ENCODE assay signal across 8 mouse cellular contexts in the genomic region with DNA sequence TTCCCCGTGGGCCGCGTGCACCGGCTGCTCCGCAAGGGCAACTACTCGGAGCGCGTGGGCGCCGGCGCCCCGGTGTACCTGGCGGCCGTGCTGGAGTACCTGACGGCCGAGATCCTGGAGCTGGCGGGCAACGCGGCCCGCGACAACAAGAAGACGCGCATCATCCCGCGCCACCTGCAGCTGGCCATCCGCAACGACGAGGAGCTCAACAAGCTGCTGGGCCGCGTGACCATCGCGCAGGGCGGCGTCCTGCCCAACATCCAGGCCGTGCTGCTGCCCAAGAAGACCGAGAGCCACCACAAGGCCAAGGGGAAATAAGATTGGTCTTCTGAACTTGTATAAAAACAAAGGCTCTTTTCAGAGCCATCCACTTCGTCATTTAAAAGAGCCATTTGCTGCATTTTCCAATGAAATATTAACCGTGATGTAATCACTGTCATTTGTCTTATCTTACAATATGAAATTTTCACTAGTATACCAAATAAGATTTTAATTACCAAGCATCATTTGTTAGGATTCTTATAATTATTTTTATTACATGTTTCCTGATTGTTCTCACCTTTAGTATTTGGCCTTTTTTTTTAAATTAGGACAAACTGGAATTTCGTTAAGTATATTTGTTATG. TPM values are rescaled to one million over a fixed set of nuclear protein-coding genes. Genes with fewer than 3 reads are reported as not detected.
A peak's percentile ranks its signal among the peaks of the same experiment; 100 is the strongest.
DNase-seq lines count a peak whose midpoint lies in the region; ATAC-seq and TF ChIP-seq lines count a peak whose summit lies in the region.
"Not testable (repeated sequence)": the region's sequence is repeated elsewhere in the genome, so short reads cannot be mapped to it uniquely, and the experiment has no call there.

No protein-coding gene starts in this region.

- peak; percentile 53 for DNase-seq in CD4-positive helper T cell, adult 2 months (ENCODE audit: low read depth, low spot score)
- not testable (repeated sequence) for DNase-seq in forebrain, embryonic 11.5 days (ENCODE audit: low spot score); liver, embryonic 11.5 days (ENCODE audit: low spot score)
- DNase-seq in retina, postnatal 1 day = peak; percentile 46

- H3K4me1 ChIP-seq in brown adipose tissue, adult 24 weeks (ENCODE audit: control insufficient read depth, insufficient read depth, insufficient read length, low read length); forebrain, embryonic 11.5 days (replicated peaks; ENCODE audit: control insufficient read depth, insufficient read depth, low read length); intestine, postnatal 0 days (replicated peaks; ENCODE audit: control insufficient read depth, insufficient read depth, low read length); liver, embryonic 11.5 days (replicated peaks; ENCODE audit: control insufficient read depth, insufficient read depth, low read length): not testable (repeated sequence)
- peaks cover 38% of the 10 kb centered on the region for H3K4me1 ChIP-seq in heart, embryonic 15.5 days (replicated peaks)
- peaks cover 32% of the 10 kb centered on the region for H3K4me1 ChIP-seq in midbrain, embryonic 12.5 days

- H3K27me3 ChIP-seq in forebrain, embryonic 11.5 days (ENCODE audit: control insufficient read depth, insufficient read depth, low read length); heart, embryonic 15.5 days; intestine, postnatal 0 days (replicated peaks; ENCODE audit: control insufficient read depth, insufficient read depth, low read length); liver, embryonic 11.5 days (replicated peaks; ENCODE audit: control insufficient read depth, insufficient read depth, low read length); midbrain, embryonic 12.5 days: not testable (repeated sequence)

- H3K4me3 ChIP-seq in brown adipose tissue, adult 24 weeks (ENCODE audit: insufficient read depth, low read depth, low read length) = peak overlapping the region; percentile 28
- H3K4me3 ChIP-seq in forebrain, embryonic 11.5 days (ENCODE audit: low read depth, low read length) = peak overlapping the region; percentile 45
- peak overlapping the region; percentile 54 for H3K4me3 ChIP-seq in heart, embryonic 15.5 days
- peak overlapping the region; percentile 18; the same call in 1 of the 2 replicates for H3K4me3 ChIP-seq in intestine, postnatal 0 days (ENCODE audit: low read depth, low read length)
- peak overlapping the region; percentile 34 for H3K4me3 ChIP-seq in liver, embryonic 11.5 days (ENCODE audit: low read depth, low read length)
- peak overlapping the region; percentile 47 for H3K4me3 ChIP-seq in midbrain, embryonic 12.5 days

- H3K4me2 ChIP-seq in forebrain, embryonic 11.5 days (ENCODE audit: low read depth, low read length, severe bottlenecking) = peak overlapping the region; percentile 45
- H3K4me2 ChIP-seq in heart, embryonic 15.5 days = peak overlapping the region; percentile 73
- peak overlapping the region; percentile 69 for H3K4me2 ChIP-seq in intestine, postnatal 0 days (replicated peaks; ENCODE audit: low read depth)
- H3K4me2 ChIP-seq in liver, embryonic 11.5 days = peak overlapping the region; percentile 92
- peak overlapping the region; percentile 68 for H3K4me2 ChIP-seq in midbrain, embryonic 12.5 days (replicated peaks)

- H3K27ac ChIP-seq in brown adipose tissue, adult 24 weeks (replicated peaks; ENCODE audit: low read depth, low read length) = not testable (repeated sequence)
- peak overlapping the region; percentile 96 for H3K27ac ChIP-seq in forebrain, embryonic 11.5 days (ENCODE audit: low read depth, low read length)
- H3K27ac ChIP-seq in heart, embryonic 15.5 days = peak overlapping the region; percentile 97
- H3K27ac ChIP-seq in intestine, postnatal 0 days (ENCODE audit: low read depth, low read length) = peak overlapping the region; percentile 62; the same call in 1 of the 2 replicates
- peak overlapping the region; percentile 98 for H3K27ac ChIP-seq in liver, embryonic 11.5 days (ENCODE audit: low read depth, low read length)
- peak overlapping the region; percentile 87 for H3K27ac ChIP-seq in midbrain, embryonic 12.5 days (replicated peaks)

- not testable (repeated sequence) for H3K36me3 ChIP-seq in forebrain, embryonic 11.5 days (ENCODE audit: control insufficient read depth, insufficient read depth, low read length); heart, embryonic 15.5 days; intestine, postnatal 0 days (ENCODE audit: control insufficient read depth, insufficient read depth); liver, embryonic 11.5 days (ENCODE audit: control insufficient read depth, insufficient read depth, low read length); midbrain, embryonic 12.5 days

- peak; percentile 0; the same call in 1 of the 2 replicates for ATAC-seq in forebrain, embryonic 11.5 days (replicated peaks; ENCODE audit: low FRiP score)
- ATAC-seq in heart, embryonic 15.5 days (replicated peaks; ENCODE audit: insufficient number of reproducible peaks, insufficient read depth, low FRiP score, low read depth); liver, embryonic 11.5 days (replicated peaks; ENCODE audit: low FRiP score); midbrain, embryonic 12.5 days (ENCODE audit: low FRiP score, low read depth): not testable (repeated sequence)
- peak; percentile 29 for ATAC-seq in intestine, postnatal 0 days

- H3K9me3 ChIP-seq in forebrain, embryonic 11.5 days (ENCODE audit: control insufficient read depth, low read length); heart, embryonic 15.5 days (replicated peaks); intestine, postnatal 0 days (ENCODE audit: control insufficient read depth); liver, embryonic 11.5 days (ENCODE audit: control insufficient read depth, low read length); midbrain, embryonic 12.5 days: not testable (repeated sequence)

- TF ChIP-seq CTCF in intestine, postnatal 0 days (IDR thresholded peaks at IDR 0.05; ENCODE audit: low read depth) = not testable (repeated sequence)

- H3K9ac ChIP-seq in forebrain, embryonic 11.5 days (ENCODE audit: low read length) = peak overlapping the region; percentile 62
- H3K9ac ChIP-seq in heart, embryonic 15.5 days; intestine, postnatal 0 days (ENCODE audit: low read depth, low read length): not testable (repeated sequence)
- peak overlapping the region; percentile 70 for H3K9ac ChIP-seq in liver, embryonic 11.5 days (ENCODE audit: low read depth, low read length)
- 0 out of 2 replicates have a peak overlapping the region, but pooled peaks have one; percentile 46 for H3K9ac ChIP-seq in midbrain, embryonic 12.5 days (replicated peaks)

- WGBS in forebrain, embryonic 11.5 days = 0% methylated on average over 5 of the region's 39 CpGs
- WGBS in heart, embryonic 15.5 days = 1% methylated on average over 14 of the region's 39 CpGs
- under 1% methylated on average over 4 of the region's 39 CpGs for WGBS in intestine, postnatal 0 days
- under 1% methylated on average over 6 of the region's 39 CpGs for WGBS in liver, embryonic 11.5 days
- WGBS in midbrain, embryonic 12.5 days = under 1% methylated on average over 10 of the region's 39 CpGs

RNA-seq across cellular contexts. Expression of a gene that starts 0.5 kb away (rescaled TPM):
- polyA plus RNA-seq in brown adipose tissue, adult 24 weeks (2012; ENCODE audit: insufficient read depth, insufficient read length, missing spikeins) = not detected in 2 replicates
- polyA plus RNA-seq in forebrain, embryonic 11.5 days (2014; fragmentation: Nextera tagmentation; extraction: Ambion mirVana) = 2.5 and 3.0 TPM in 2 replicates
- polyA plus RNA-seq in heart, embryonic 15.5 days (2015; fragmentation: Nextera tagmentation; extraction: Ambion mirVana) = 1.2 and 1.6 TPM in 2 replicates
- polyA plus RNA-seq in intestine, postnatal 0 days (2015; fragmentation: Nextera tagmentation; extraction: Ambion mirVana) = 0.97 and 1.3 TPM in 2 replicates
- polyA plus RNA-seq in liver, embryonic 11.5 days (2014; fragmentation: Nextera tagmentation; extraction: Ambion mirVana) = 0.84 and 0.92 TPM in 2 replicates
- 1.8 and 2.5 TPM in 2 replicates for polyA plus RNA-seq in midbrain, embryonic 12.5 days (2016; fragmentation: Nextera tagmentation; extraction: Ambion mirVana)

RNA-seq across cellular contexts. Expression of a gene that starts 0.7 kb away (rescaled TPM):
- 4.4 TPM in 1 of 2 replicates, not detected in the other for polyA plus RNA-seq in brown adipose tissue, adult 24 weeks (2012; ENCODE audit: insufficient read depth, insufficient read length, missing spikeins)
- 4.5 and 5.9 TPM in 2 replicates for polyA plus RNA-seq in forebrain, embryonic 11.5 days (2014; fragmentation: Nextera tagmentation; extraction: Ambion mirVana)
- 0.97 and 1.5 TPM in 2 replicates for polyA plus RNA-seq in heart, embryonic 15.5 days (2015; fragmentation: Nextera tagmentation; extraction: Ambion mirVana)
- polyA plus RNA-seq in intestine, postnatal 0 days (2015; fragmentation: Nextera tagmentation; extraction: Ambion mirVana) = 0.64 and 1.3 TPM in 2 replicates
- 1.8 TPM in 2 replicates for polyA plus RNA-seq in liver, embryonic 11.5 days (2014; fragmentation: Nextera tagmentation; extraction: Ambion mirVana)
- 4.5 and 5.1 TPM in 2 replicates for polyA plus RNA-seq in midbrain, embryonic 12.5 days (2016; fragmentation: Nextera tagmentation; extraction: Ambion mirVana)

RNA-seq across cellular contexts. Expression of a gene that starts 0.9 kb away (rescaled TPM):
- polyA plus RNA-seq in brown adipose tissue, adult 24 weeks (2012; ENCODE audit: insufficient read depth, insufficient read length, missing spikeins) = 1.1 and 2.5 TPM in 2 replicates
- polyA plus RNA-seq in forebrain, embryonic 11.5 days (2014; fragmentation: Nextera tagmentation; extraction: Ambion mirVana) = 11.9 and 13.9 TPM in 2 replicates
- 2.0 and 2.2 TPM in 2 replicates for polyA plus RNA-seq in heart, embryonic 15.5 days (2015; fragmentation: Nextera tagmentation; extraction: Ambion mirVana)
- 1.6 and 2.3 TPM in 2 replicates for polyA plus RNA-seq in intestine, postnatal 0 days (2015; fragmentation: Nextera tagmentation; extraction: Ambion mirVana)
- polyA plus RNA-seq in liver, embryonic 11.5 days (2014; fragmentation: Nextera tagmentation; extraction: Ambion mirVana) = 7.7 and 8.5 TPM in 2 replicates
- polyA plus RNA-seq in midbrain, embryonic 12.5 days (2016; fragmentation: Nextera tagmentation; extraction: Ambion mirVana) = 4.6 and 5.4 TPM in 2 replicates

RNA-seq across cellular contexts. Expression of a gene that starts 3.5 kb away (rescaled TPM):
- polyA plus RNA-seq in brown adipose tissue, adult 24 weeks (2012; ENCODE audit: insufficient read depth, insufficient read length, missing spikeins) = not detected in 2 replicates
- 7.4 and 10.0 TPM in 2 replicates for polyA plus RNA-seq in forebrain, embryonic 11.5 days (2014; fragmentation: Nextera tagmentation; extraction: Ambion mirVana)
- polyA plus RNA-seq in heart, embryonic 15.5 days (2015; fragmentation: Nextera tagmentation; extraction: Ambion mirVana) = 4.3 and 4.6 TPM in 2 replicates
- polyA plus RNA-seq in intestine, postnatal 0 days (2015; fragmentation: Nextera tagmentation; extraction: Ambion mirVana) = 3.1 and 4.4 TPM in 2 replicates
- polyA plus RNA-seq in liver, embryonic 11.5 days (2014; fragmentation: Nextera tagmentation; extraction: Ambion mirVana) = 5.7 and 6.3 TPM in 2 replicates
- polyA plus RNA-seq in midbrain, embryonic 12.5 days (2016; fragmentation: Nextera tagmentation; extraction: Ambion mirVana) = 13.0 and 13.8 TPM in 2 replicates

RNA-seq across cellular contexts. Expression of a gene that starts 3.6 kb away (rescaled TPM):
- not detected in 2 replicates for polyA plus RNA-seq in brown adipose tissue, adult 24 weeks (2012; ENCODE audit: insufficient read depth, insufficient read length, missing spikeins)
- 96.4 and 102 TPM in 2 replicates for polyA plus RNA-seq in forebrain, embryonic 11.5 days (2014; fragmentation: Nextera tagmentation; extraction: Ambion mirVana)
- polyA plus RNA-seq in heart, embryonic 15.5 days (2015; fragmentation: Nextera tagmentation; extraction: Ambion mirVana) = 33.7 and 35.5 TPM in 2 replicates
- 17.7 and 24.0 TPM in 2 replicates for polyA plus RNA-seq in intestine, postnatal 0 days (2015; fragmentation: Nextera tagmentation; extraction: Ambion mirVana)
- 61.3 and 62.9 TPM in 2 replicates for polyA plus RNA-seq in liver, embryonic 11.5 days (2014; fragmentation: Nextera tagmentation; extraction: Ambion mirVana)
- polyA plus RNA-seq in midbrain, embryonic 12.5 days (2016; fragmentation: Nextera tagmentation; extraction: Ambion mirVana) = 95.2 and 113 TPM in 2 replicates
